Mouse (Mus musculus) neural tube, embryonic 10.5 days (tissue): ENCODE results near the gene Adamtsl3.

Experiments
- DNase-seq: peaks from one replicate; pipeline ENCODE4 v3.0.0-alpha.2; 2017; ENCODE audit warnings: low spot score; ENCODE audit errors: extremely low spot score

Gene Adamtsl3

DNA sequence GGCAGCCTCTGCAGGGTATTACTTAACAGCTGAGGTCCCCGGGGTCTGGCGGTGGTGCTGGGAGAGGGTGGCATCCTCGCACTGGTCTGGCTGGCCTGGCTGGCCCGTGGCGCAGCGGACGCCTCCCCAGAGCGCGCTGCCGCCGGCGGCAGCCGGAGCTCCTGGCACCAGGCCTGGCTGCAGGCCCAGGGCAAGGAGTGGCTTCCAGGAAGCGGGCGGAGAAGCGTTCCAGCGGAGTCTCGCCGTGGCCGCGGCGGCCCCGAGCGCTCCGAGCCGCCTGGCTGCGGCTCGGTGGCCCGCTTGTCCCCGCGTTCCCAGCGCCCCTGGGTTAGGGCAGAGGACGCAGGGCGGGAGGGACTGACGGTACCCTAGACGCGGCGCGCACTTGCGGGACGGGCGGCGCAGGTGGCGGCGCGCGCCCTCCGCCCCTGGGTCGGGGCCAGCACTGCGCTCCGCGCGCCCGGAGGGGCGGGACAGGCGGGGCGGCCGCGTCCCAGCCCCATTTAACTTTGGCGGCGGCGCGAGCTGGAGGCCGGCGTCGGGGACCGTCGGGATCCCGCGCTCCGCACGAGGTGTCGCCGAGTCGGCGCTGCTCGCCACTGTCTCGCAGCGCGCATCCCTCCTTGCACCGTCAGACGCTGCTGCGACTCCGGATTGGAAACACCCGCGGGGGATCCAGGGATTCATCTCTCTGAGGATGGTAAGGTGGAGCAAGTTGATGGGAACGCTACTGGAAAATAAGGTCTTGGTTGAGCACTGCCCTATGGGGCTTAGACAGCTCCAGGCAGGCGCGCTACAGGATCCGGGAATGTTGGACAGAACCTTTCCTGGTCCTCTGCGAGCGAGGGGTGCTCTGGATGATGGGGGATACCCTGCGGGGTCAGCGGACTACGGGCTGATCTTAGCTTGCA, at the start of gene Adamtsl3:
Gene Adamtsl3 (plus strand): TSS at position 484 of the 911 bp plus-strand sequence.
- peak; percentile 65 for DNase-seq

DNA sequence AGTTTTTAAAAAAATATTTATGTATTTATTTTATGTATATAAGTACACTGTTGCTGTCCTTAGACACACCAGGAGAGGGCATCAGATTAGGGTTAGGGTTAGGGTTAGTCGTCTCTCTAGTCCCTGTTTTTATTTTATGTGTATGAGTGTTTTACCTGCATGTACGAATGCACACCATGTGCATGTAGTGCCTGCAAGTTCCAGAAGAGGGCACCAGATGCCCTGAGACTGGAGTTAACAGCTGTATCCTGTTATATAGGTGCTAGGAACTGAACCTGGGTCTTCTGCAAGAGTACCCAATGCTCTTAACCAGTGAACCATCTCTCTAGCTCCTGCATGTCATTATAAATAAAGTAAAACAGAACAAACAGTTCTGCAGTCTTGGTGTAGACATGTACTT, 48.3 kb upstream of the Adamtsl3 start:
- no peak for DNase-seq

DNA sequence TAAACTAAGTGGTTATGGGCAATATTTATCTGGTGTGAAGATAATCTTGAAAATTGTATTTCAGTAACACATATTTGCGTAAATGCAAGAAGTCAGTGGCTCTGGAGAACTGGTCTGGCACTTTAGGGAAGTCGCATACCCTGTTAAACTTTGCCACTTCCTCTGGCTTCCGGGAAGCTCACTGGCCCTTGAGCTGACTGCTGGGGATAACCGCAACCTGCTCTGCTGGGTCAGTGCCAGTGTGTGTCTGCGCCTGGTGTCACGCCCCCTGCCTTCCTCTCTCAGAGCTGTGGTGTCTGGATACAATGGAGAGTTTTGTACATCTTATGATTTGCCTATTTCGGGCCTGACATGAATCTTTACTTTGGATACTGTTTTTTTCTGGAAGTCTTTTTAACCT, 42.1 kb upstream of the Adamtsl3 start:
- no peak for DNase-seq

DNA sequence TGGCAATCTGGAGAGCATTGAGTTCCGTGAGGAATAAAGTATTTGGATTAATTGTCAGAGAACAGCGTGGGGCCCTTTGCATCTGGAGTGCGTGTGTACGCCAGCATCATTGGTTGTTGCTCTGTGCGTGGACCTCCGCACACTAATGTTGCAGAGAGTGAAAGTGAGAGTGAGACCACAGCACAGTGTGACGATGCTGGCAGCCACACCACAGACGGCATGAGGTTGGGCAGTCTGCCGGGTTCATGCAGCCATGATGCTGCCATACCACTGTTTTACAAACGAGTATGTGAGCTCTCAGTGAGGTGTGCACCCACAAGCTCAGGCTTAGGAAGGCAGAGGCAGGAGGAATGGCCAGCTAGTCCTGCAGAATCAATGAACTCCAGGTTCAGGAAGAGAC, 41.4 kb upstream of the Adamtsl3 start:
- no peak for DNase-seq

DNA sequence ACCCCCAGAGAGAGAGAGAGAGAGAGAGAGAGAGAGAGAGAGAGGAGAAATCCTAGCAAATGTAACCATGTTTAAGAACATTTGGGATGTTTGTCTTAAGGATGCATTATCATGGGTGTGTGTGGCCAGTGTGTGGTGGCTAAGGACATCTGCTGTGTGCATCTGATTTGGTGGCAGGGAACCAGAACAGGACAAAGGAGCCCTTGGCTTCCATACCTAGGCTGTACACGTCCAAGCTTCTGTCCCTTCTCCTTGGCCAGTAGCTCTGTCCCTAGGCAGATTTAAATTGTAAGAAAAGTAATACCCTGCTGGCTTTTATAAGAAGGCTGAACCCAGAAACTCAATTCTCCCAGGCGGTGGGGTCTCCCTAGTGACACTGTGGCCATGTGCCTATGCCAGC, 40.9 kb upstream of the Adamtsl3 start:
- DNase-seq, result no peak

DNA sequence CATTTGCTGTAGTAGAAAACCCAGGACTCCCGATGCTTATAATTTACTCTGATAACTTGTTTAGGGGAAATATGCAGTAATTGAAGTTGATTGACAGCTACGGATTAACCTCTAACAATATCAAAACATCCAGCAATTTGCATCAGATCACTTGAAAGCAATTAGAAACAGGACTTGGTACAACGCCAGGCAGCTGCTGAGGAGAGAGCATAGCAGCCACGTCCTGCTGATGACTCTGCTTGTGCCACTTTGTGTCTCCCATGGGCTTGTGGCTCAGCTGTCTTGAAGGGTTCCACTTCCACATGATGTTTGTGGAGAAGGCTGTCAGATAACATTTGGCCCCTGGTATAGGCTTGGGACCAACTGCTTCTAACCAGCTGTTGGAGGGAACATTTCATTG, 27.1 kb upstream of the Adamtsl3 start:
- no peak for DNase-seq

DNA sequence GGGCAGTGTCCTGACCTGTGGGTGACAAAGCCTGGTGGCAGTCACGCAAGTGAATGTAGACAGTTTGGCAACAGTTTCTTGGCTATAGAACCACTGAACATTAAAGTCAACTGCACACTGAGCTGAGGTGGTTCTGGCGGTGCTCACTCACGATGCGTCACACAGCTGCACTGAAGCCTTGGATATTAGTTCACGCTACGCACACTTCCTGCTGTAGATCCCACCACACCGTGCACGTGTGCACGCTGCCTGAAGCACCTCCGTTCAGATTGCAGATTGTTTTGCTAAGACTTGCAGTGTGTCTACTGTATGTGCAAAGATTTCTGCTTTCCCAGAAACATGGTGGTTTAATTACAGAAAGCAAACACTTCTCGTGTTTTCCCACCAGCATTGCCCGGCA, 17.0 kb upstream of the Adamtsl3 start:
- no peak for DNase-seq

DNA sequence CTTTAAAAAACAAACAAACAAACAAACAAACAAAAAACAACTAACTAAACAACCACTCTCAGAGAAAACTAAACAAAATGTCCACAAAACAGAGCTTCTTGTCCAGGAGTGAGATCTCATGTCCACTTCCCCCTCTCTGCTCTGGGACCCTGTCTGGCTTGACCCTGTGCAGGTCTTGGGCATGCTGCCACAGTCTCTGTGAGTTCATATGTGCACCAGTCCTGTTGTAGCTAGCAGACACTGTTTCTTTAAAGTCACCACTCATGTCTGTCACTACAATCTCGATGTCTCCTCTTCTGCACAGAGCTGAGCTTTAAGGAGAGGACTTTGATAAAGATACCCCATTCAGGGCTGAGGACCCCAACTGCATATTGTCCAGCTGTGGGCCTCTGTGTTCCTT, 8.9 kb upstream of the Adamtsl3 start:
- no peak for DNase-seq

DNA sequence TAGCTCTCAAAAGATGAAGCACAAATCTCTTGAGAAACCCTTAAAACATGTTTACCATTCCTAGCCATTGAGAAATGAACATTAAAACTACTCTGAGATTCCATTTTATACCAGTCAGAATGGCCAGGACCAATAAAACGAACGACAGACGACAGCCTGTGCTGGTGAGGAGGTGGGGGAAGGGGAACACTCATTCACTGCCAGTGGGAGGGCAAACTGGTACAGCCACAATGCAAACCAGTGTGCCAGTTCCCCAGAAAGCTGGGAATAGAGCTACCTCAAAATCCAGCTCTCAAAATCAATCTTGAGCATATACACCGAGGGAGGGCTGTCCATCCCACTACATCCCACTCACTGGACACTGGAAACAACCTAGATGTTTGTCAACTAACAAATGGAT, 8.3 kb upstream of the Adamtsl3 start:
- DNase-seq, result no peak

DNA sequence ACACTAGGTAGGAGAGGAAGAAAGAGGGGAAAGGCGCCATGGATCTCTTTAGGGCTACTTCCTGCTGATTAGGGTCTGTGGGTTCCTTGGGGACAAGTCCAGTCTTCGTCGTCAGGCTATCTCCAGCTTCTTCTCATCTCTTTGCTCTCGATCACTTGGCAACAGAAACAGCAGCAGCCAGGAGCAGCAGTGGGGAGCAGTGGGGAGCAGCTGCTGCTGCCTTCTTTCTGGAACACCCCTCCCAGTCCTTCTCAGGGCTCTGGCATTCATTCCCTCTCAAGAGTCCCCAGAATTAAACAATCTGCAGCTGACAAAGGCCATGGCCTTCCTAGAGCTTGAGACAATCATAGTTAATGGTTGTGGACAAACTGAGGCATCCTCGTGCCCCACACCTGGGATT, 7.6 kb upstream of the Adamtsl3 start:
- DNase-seq, result no peak

DNA sequence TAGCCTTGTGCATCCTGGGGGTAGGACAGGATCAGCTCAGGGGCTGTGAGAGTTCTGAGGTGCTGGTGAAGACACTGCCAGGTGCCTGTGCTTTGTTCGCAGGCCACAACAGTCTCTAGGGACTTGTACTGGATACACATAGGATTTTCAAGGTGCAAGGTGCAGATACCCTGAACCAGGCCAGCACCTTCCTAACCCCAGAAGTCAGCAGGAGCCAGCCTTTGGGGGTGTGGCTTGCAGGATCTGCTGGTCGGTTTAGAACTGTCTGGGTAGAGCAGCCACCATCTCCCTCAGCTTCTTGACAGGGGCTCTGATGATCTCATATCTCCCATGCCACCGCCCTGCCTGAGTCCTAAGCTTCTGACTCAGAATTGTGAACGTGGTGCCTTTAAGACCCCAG, 5.7 kb upstream of the Adamtsl3 start:
- DNase-seq, result no peak

DNA sequence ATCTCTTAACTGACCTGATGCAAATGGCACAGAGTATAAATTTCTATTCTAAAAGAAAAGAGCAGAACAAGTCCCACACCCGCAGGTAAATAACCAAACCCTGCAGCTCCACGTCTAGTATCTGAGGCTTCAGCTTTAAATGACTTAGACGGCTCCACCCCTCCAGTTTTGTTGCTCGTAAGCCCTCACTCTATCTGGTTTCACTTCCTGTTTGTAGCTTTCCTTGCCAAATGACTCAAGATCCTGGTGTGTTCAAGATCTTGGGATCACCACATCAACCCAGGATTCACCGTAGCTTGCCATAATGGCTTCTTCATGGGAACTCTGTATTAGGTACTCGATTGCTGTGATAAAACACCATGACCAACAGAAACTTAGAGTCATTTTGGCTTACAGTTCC, 4.6 kb upstream of the Adamtsl3 start:
- DNase-seq, result no peak

DNA sequence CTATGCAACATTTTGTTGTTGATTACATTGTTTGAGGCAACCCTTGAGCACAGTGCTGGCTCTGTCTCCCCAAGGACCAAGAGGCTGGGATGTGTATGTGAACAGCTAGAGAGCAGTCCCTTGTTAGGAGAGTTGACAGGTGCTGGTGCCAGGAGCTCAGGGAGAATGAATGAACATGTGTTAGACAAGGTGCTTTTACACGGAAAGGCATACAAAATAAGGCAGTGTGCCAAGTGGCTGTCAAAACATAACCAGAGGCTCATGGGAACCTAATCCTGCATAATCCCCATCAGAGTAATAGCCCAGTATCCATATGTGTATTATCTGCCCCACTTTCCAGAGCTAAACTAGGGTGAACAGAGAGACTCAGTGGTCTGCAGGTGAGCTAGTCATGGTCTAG, 1.5 kb upstream of the Adamtsl3 start:
- DNase-seq, result no peak

DNA sequence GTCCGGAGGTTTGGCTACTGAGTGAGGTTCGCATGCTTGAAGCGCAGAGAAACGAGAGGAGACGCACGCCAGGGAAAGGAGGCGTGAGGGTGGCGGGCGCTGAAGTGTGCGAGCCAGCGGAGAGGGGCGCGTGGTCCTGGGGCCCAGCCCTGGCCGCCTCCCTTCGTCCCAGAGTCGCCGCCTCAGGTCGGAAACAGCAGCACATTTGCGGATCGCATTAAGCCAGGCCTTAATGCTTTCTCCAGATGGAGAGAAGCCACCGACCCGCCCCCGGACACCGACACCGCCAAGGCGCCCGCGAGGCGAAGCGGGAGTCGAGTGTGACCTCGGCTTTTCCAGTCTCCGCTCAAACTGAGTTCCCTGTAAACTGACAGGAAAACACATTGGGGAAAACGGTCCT, 638 bp downstream of the Adamtsl3 start:
- no peak for DNase-seq

DNA sequence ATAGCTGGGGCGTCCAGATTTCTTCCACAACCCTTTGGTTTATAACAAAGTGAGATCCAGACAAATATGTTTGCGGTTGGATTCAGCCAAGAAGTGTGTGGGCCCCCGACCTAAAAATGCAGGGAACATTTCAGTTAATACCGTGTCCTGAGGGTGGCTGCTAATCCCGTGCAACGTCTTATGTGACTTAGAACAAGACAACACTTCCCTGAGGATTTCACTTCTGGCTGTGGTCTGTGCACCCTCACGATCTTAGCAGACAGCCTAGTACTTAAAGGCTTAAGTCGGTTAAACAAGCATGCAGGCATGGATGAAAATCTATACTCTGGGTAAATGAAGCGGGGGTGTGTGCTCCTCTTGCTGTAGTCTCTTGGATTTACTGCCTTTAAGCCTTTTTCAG, 2.6 kb downstream of the Adamtsl3 start:
- no peak for DNase-seq

DNA sequence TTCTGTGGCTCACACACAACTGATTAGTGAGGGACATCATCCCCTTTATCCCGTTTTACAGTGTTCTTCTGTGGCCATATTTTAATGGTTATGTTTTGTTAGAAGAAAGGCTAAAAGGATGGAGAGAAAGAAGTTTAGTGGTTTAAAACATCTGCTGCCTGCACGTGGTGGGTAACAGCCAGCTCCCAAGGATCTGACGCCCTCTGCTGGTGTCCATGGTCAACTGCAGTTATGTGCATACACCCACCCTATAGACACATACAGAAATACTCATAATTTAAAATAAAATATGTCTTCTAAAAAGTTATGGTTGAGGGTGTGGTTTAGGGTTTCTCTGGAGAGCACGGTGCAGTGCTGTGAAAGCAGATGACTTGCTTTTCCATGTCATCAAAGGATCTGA, 3.0 kb downstream of the Adamtsl3 start:
- no peak for DNase-seq

DNA sequence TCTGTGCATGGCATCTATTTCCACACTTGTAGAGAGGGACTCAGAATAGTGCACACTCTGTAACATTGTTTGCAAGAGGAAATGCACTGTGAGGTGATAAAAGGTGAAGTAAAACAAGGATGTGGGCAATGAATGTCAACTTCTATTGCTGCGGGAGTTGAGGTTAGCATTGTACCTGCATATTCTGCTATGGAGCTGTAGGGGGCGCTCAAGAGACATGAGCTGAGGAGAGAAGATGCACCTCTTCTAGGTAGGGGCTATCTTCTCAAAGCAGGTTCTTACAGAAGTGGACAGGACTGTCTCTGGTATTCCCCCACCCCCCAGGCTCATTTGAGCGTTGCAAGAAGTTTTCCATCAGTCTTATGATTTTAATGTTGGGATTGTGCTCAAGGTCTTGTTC, 3.7 kb downstream of the Adamtsl3 start:
- no peak for DNase-seq

DNA sequence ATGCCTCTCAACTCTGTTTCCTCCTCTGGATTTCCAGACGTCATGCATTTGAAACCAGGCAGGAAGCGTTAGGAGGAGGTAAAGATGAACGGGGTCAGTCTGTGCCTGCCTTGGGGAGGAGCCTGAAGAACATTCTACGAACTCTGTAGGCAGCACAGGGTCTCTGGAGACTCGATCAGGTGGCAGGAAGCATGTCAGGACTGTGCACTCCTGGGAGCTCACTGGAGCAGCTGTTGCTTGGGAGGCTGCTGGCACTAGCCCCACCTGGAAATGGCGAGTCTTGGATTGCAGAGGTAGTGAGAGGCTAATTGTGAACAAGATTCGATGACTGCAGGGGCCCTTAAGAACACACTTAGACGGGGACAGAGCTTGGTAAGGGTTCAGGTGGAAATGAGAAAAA, 6.0 kb downstream of the Adamtsl3 start:
- no peak for DNase-seq

DNA sequence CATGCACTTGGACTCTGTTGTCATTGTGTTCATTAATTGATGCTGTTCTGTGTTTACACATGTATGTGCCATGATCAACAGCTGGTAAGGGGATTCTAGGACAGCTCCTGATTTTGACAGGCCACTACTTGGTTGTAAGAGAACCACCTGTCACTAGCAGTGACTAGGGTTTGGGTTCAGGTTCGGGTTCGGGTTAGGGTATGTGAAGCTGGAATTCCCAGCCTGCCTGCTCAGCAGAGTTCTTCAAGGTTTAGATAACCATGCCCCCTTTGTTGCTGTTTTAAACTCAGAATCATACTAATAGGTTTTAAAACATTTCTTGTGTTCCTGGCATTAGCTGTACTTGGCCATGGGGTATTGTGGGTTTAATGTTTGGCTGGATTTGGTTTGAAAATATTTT, 11.2 kb downstream of the Adamtsl3 start:
- DNase-seq, result no peak

DNA sequence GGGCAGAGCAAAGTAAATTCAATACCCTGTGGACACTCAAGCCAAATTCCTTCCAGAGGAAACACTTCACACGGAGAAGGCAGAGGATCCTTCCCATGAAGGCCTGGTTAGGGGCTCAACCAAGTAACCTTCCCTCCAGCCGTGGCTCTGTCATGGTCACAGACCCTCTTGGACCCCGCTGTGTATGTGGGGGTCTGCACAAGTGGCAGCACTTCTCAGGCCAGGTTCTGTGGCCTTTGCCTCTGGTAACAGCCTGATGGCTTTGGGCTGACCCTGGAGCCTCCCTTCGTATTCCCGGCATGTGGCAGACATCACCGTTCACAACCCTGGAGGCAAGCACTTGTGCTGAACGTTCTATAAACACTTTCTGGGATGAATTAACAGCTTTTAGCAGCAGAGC, 14.3 kb downstream of the Adamtsl3 start:
- no peak for DNase-seq

DNA sequence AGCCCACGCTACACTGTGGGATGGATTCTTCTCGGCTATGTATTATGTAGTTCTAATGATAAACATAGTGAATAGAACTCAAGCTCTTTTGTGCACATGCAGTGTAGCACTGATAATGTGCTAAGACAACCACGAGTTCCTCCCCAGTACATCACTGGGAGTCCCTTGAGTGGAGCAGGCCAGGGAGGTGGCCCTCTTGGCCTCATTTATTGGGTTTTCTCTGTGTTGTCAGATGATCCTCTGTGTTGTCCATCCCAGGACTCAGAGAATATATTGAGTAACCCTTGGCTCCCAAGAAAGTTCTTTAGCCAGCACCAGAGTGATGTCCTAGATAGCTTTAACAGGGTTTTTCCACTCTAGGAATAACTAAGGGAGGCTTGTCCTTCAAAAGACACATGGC, 14.9 kb downstream of the Adamtsl3 start:
- DNase-seq, result no peak

DNA sequence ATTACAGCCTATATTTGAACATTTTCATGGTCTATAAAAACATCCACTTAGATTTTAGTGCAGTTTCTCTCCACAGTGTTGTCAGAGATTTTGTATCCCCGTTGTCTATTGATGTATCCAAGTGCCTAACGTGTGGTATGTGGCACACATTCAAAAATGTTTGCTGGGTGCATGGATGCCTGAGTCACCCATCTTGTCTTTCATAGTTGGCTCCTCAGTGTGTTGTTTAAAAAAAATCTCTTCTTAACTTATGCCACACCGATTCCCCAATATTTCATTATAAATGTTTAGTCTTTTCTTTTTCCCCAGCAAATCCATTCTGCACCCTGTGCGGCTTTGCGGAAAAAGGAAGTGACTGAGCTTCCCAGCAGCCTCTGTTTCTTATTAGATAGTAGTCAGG, 23.7 kb downstream of the Adamtsl3 start:
- DNase-seq, result no peak

DNA sequence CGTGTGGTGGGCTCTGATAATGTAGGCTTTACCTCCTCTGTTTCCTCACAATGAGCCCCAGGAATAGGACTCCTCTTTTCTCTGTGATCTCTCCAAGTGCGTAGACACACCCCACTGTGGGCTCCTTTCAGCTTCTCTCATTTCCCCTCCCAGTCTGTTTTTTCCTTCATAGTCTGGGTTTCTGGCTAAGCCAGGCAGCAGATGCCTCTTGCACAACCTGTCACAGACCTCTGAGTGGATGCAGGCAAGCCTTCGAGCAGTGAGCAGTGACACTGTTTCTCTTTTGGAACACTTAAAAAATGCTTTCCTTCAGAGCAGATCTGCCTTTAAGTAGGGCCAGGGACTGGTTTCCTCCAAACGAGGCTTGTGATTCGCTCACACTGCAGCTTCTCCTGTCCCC, 24.2 kb downstream of the Adamtsl3 start:
- DNase-seq, result no peak

DNA sequence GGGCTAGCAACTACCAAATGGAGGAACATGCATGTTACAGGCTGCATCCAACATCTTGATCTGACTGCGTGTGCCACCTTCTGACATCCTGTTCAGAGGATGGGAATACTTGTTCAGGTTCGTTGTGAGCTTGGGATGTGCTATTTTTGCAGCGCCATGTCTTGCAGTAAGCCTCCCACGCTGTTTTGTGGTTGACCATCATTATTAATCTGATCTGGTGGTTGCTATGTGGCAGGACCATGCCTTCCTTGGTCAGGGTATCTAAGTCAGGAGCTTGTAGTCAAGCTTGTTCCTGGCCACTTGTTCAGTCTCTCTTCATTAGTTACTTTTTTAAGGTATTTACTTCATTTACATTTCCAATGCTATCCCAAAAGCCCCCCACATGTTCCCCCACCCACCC, 24.7 kb downstream of the Adamtsl3 start:
- no peak for DNase-seq
